Mouse (Mus musculus) layer of hippocampus, adult 18-20 months (tissue): ENCODE results near the gene Ybx1. TPM values are rescaled to one million over a fixed set of nuclear protein-coding genes. Genes with fewer than 3 reads are reported as not detected.

Experiments used
- DNase-seq, 2 experiments: peaks; one replicate each; pipeline ENCODE4 v3.0.0; 2022; ENCODE audit warnings: low spot score in 2 of 2
- total RNA-seq, 2 experiments: library from RNA; stranded (reverse); gene quantifications; 2 replicates each; pipeline ENCODE4 v1.2.3; 2021

The Ybx1 gene
- total RNA-seq, 2 experiments from 2014 or later = 242 to 255 TPM

DNA sequence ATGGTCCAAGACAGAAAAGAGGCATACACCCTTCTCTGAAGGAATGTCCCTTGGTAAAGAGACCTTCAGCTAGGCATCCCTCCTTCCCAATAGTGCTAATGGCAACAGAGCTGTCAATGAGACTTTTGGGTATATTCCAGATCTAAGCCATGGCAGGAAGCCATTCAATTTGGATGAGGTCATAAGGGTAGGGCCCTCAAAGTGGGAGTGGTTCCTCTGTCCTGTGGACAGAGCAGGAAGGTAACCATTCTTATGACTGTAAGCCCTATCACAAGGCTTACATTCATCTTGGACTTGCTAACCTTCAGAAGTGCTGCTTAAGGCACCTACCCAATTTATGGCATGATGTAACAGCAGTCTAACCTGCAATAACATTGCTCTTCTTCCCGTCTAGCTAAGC is 19.8 kb downstream of the Ybx1 start:
- no peak for DNase-seq

- DNase-seq = no peak
These were observed 27.8 kb downstream of the Ybx1 start for GRCm38 (mm10) chr4:119266606-119267005.

DNA sequence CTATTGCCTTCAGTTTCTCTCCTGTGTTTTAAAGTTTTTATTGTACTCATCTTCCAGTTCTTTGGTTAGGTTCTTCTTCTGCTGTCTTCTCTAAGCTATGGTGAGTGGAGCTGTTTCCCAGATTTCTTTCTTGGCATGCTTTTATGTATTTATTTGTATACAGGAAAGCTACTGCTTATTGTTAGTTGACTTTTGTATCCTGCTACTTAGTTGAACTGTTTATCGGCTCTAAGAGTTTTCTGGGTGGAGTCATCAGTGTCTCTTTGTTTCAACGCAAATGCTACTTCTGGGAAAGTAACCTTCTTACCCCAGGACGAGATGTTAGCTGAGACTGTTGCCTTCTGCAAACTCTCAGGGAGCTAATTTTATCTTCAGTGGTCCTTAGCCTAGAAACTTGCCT is 30.9 kb downstream of the Ybx1 start:
- no peak for DNase-seq

GRCm38 (mm10) chr4:119262483-119262882 is 31.9 kb downstream of the Ybx1 start:
- no peak for DNase-seq

DNA sequence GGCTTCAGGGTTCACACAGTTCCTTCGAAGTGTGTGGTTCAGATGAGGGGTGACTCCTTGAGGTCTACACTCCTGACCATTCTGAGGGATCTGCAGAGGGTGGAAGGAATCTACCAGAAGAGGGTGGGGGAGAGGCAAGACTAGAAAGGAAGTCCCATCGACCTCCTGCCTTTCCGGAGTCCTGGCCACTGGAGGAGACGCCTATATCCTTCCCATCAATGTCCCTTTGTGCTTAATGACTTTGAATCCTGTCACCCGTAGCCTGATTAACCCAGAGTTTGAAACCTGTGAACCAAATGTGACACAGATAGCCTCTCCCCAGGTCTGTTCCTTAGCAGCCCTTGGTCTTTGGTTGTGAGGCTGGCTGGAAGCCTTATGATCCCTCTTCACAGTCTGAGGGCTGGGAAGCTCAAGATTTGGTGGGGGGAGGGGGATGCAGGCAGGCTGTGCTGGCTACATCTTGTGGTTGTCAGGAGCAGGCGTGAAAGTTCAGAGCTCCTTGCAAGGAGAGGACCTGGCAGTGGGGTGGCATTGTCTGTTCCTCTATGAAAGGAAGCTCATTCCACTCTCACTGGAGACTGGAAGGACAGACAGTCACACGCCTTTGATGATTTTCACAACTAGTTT is 33.2 kb downstream of the Ybx1 start:
- no peak for DNase-seq

- no peak for DNase-seq
These were observed 34.8 kb downstream of the Ybx1 start for GRCm38 (mm10) chr4:119259344-119260254.

DNA sequence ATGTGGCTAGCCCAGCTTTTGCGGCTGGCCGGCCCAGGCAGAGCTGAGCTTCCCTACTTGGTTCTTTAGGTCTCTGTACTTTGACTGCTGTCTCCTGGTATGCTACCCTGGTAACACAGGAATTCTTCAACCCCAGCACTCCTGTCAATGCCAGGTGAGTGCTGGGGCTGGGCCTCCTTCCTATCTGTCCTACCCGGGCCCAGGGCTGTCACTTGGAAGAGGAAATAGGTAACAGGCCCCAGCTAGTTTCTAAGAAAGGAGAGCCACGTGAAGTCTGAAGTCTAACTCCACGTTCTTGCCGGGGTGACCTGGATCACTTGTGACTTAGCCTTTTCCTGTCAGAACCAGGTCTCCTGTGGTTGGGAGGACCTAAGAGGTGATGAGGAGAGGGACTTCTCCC is 37.3 kb downstream of the Ybx1 start:
- DNase-seq = no peak

- no peak for DNase-seq
These were observed 39.1 kb downstream of the Ybx1 start, which contains the start of gene Cldn19 for GRCm38 (mm10) chr4:119255351-119255750. Gene Cldn19, plus strand, starts transcription at chr4:119255414.

GRCm38 (mm10) chr4:119254012-119254618 is 40.3 kb downstream of the Ybx1 start:
- peak in 1 of 2 experiments; percentile 53 for DNase-seq

GRCm38 (mm10) chr4:119252025-119252808 is 42.2 kb downstream of the Ybx1 start:
- no peak for DNase-seq

DNA sequence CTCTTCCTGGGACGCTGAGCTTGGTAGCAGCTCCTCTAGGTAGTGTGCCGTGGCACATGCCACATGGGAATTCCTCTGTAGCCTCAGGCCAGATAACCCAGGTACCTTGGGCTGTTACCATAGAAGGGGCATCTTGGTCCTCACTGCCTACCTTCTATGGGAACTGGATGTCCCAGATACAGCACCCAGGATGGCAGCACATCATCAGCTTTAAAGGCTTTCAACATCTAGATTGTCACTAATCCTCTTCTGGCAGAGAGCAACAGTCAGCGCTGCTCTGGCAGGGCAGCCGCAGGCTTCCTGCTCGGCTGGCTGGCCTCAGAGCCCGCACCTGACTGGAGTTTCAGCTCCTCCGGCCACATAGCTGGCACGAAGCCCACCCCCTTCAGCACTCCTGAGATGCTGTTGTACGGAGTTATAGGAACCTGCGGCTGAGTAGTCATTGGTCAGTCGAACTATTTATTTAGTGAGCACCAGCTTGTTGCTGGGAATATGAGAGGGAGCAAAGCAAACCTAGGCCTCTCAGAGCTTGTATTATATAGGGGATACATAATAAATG is 45.9 kb downstream of the Ybx1 start:
- no peak for DNase-seq

DNA sequence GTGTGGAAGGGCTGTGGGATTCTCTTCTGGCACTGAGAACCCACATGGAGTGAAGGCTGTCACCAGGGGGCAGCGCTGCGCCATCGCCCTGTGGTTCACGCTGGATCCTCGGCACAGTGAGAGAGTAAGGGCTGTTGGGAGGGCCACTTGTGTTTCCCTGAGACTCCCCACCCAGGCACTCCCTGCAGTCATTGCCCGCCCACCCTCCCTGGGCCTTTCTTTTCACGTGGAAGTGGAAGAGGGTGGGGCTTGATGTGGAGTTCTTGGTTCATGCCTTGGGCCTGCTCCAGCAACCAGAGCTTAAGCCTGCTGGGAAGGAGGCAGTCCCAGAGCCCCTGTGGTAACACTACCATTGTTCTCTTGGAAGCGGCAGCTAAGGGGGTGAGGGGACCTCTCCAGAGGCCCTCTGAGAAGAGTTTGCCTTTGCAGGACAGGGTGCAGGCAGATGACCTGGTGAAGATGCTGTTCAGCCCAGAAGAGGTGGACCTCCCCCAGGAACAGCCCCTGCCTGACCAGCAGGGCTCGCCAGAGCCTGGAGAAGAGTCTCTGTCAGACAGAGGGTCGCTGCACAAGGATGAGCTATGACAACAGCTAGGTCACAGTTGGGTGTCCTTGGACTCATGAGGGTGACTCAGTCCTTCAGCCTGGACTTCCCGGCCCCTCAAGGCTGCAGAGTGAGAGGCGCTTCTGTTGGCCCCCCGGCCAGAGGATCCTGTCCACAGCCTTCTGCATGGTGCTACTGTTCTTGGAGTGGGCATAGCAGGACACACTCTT is 46.8 kb downstream of the Ybx1 start:
- DNase-seq = peak; percentile 58 to 79

- DNase-seq = no peak
These were observed 47.6 kb downstream of the Ybx1 start for GRCm38 (mm10) chr4:119246688-119247225.

DNA sequence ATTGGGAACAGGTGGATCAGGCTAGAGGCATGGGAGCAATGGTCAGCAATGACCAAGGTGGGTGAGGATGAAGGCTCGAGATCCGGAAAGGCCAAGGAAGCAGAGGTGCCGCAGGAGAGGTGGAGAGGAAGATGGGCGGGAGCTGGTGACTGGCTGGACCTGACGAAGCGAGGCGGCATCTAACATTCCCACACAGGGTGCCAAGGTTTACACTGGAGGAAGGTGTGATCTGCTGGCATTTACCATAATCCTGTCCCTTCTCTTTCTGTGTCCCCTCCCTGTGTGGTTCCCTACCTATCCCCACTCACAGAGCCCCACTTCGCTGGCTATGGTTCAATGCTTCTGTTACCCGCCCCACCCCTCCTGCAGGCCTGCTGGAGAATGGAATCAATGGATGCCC is 48.4 kb downstream of the Ybx1 start:
- no peak for DNase-seq

- no peak for DNase-seq
These were observed 48.8 kb downstream of the Ybx1 start for GRCm38 (mm10) chr4:119245556-119245955.

- no peak for DNase-seq
These were observed 49.8 kb downstream of the Ybx1 start for GRCm38 (mm10) chr4:119244468-119245240.

- DNase-seq = no peak
These were observed 51.8 kb downstream of the Ybx1 start for GRCm38 (mm10) chr4:119242571-119242970.

- DNase-seq = peak; percentile 49 to 76
These were observed 52.7 kb downstream of the Ybx1 start for GRCm38 (mm10) chr4:119241664-119242063.

GRCm38 (mm10) chr4:119239181-119239682 is 55.2 kb downstream of the Ybx1 start:
- DNase-seq = peak; percentile 39 to 63
